Mouse (Mus musculus) kidney, postnatal 10 days (tissue): ENCODE results near the gene Azin2.
A peak's percentile ranks its signal among the peaks of the same experiment; 100 is the strongest.

Experiments
- DNase-seq: peaks from one replicate; pipeline ENCODE4 v3.0.0; 2021; ENCODE audit warnings: mixed read lengths

The Azin2 gene

GRCm38 (mm10) chr4:128894112-128894511, 68.1 kb downstream of the Azin2 start:
- DNase-seq, result no peak

GRCm38 (mm10) chr4:128892188-128892587, 70.1 kb downstream of the Azin2 start:
- no peak for DNase-seq

DNA sequence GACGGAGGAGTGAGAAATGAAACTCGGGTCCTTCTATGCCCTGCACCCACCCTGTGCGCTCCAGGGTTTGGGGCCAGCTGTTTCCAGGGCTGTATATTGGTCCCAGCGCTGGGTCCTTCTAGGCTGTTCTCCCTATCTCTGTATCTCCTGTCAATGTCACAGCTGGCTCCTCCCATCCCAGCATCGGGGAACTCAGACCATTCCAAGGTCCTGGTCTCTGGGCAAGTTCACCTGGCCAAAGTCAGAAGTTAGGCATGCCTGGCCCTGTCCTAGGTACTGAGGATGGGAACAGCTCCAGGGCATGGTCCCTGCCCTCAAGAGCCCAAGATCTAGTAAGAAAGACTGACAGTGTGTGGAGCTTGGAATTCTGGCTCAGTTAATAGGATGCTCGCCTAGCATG, 70.5 kb downstream of the Azin2 start:
- DNase-seq, result no peak

GRCm38 (mm10) chr4:128891157-128891556, 71.1 kb downstream of the Azin2 start:
- peak; percentile 73 for DNase-seq

- DNase-seq, result no peak
These were observed 72.3 kb downstream of the Azin2 start for GRCm38 (mm10) chr4:128889752-128890630.

GRCm38 (mm10) chr4:128888436-128888990, 73.7 kb downstream of the Azin2 start:
- DNase-seq, result no peak

DNA sequence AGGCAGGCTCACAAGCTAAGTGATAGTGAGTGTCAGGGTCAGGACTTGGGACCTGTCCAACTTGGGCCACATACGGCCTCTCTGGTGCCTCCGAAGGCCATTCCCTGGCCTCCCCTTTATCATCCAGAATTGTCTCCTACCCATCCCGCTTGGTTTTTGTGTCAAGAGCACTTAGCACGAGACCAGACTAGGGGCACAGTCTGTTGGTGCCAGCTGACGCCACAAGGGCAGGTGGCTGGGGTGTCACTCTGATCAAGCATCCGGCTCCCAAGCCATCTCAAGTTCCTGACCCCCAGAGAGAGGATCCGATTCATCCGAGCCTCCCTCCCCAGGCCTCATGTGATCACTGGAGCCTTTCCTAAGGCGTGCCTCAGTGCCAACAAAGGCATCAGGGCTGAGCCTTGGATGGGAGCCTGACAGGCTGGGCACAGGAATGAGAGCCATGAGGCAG, 74.6 kb downstream of the Azin2 start:
- DNase-seq, result no peak

GRCm38 (mm10) chr4:128887026-128887425, 75.2 kb downstream of the Azin2 start:
- DNase-seq, result no peak

- DNase-seq, result no peak
These were observed 75.7 kb downstream of the Azin2 start for GRCm38 (mm10) chr4:128886571-128886970.

- DNase-seq, result no peak
These were observed 76.7 kb downstream of the Azin2 start for GRCm38 (mm10) chr4:128885540-128885939.

DNA sequence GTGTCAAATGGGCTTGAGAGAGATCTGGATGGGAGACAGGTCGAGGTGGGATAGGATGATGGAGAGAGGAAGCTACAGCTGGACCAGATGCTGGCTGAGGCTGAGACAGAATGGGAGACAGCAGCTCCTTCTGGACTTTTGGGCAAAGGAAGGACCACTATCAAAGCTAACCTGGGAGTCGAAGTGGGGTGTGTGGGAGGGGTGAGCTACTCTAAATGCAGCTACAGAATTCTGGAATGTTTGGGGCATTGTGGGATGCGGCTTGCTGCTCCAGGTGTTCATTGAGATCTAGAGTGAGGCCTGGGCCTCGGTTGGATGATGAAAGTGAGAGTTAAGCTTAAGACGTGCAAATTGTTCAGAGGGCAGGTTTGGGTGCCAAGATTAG, 77.5 kb downstream of the Azin2 start:
- no peak for DNase-seq

DNA sequence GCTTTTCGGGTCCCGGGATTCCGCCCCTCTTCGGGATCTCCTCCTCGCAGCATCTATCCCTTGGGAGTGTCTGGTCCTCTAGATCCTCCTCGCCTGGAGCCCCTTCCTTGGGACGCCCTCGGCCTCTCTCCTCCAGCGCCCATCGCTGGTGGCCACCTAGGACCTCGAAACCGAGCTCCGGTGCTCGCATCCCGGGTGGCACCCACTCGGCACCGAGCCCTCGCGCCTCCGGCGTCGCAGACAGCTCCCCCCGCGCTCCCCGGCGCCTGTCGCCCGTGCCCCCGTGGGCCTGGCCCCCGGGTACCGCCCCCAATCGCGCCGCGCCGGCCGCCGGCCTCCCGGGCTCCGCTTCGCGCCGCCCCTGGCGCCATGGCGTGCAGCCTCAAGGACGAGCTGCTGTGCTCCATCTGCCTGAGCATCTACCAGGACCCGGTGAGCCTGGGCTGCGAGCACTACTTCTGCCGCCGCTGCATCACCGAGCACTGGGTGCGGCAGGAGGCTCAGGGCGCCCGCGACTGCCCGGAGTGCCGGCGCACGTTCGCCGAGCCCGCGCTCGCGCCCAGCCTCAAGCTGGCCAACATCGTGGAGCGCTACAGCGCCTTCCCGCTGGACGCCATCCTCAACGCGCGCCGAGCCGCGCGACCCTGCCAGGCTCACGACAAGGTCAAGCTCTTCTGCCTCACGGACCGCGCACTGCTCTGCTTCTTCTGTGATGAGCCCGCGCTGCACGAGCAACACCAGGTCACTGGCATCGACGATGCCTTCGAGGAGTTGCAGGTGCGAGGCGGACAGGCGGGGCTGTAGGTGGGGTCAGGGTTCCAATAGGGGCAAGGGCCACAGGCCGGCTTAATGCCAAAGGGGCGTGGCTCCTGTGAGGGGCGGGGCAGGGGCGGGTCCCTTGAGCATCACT, 78.2 kb downstream of the Azin2 start:
- DNase-seq, result peak; percentile 72

DNA sequence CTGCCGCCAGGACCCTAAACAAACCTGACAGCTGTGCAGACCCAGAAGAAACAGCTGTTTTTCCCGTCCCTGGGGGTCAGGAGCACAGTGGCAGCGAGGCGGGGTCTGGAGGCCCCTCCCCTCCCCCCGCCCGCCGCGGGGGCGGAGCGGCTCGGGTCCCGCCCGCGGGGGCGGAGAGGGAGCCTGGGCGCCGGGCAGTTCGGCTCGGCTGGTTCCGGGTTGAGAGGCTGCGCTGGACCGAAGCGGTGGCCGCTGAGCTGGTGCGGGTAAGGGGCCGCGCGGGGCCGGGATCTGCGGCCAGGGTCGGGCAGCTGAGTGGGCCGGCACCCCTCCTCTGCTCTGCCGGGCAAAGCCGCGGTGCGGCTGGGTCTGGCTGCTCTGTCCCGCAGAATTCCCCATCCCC, 78.9 kb downstream of the Azin2 start, which contains the start of gene Trim62:
Trim62 (plus strand) TSS at position 202 of the 403 bp plus-strand sequence.
- DNase-seq, result peak; percentile 93
